Mouse (Mus musculus) thymus, postnatal 36 days (tissue): ENCODE results near the gene Krba1.

Source experiments
- DNase-seq, 2 experiments: peaks; one replicate each; pipeline ENCODE4 v3.0.0; 2022; ENCODE audit warnings: mixed read lengths in 2 of 2

Gene Krba1

GRCm38 (mm10) chr6:48426956-48427355, 31.6 kb downstream of the Krba1 start:
- DNase-seq: no peak

GRCm38 (mm10) chr6:48428769-48429557, 33.6 kb downstream of the Krba1 start:
- DNase-seq: no peak

- no peak for DNase-seq
Measured at GRCm38 (mm10) chr6:48430748-48431147, 35.4 kb downstream of the Krba1 start.

- DNase-seq: no peak
Measured at GRCm38 (mm10) chr6:48432893-48433816, 37.8 kb downstream of the Krba1 start.

- DNase-seq: no peak
Measured at GRCm38 (mm10) chr6:48434651-48435050, 39.3 kb downstream of the Krba1 start.

GRCm38 (mm10) chr6:48435111-48435510, 39.7 kb downstream of the Krba1 start:
- DNase-seq: no peak

- no peak for DNase-seq
Measured at GRCm38 (mm10) chr6:48435706-48436349, 40.4 kb downstream of the Krba1 start.

- no peak for DNase-seq
Measured at GRCm38 (mm10) chr6:48437679-48438376, 42.4 kb downstream of the Krba1 start.

GRCm38 (mm10) chr6:48438475-48439125, 43.2 kb downstream of the Krba1 start:
- DNase-seq: no peak

GRCm38 (mm10) chr6:48439654-48440053, 44.3 kb downstream of the Krba1 start:
- DNase-seq: no peak

GRCm38 (mm10) chr6:48440306-48441014, 45.1 kb downstream of the Krba1 start:
- DNase-seq: no peak

GRCm38 (mm10) chr6:48443592-48444309, 48.4 kb downstream of the Krba1 start:
- DNase-seq: peak; percentile 92 to 94

- DNase-seq: peak in 1 of 2 experiments; percentile 62
Measured at GRCm38 (mm10) chr6:48444310-48445180, 49.2 kb downstream of the Krba1 start.

- peak; percentile 47 for DNase-seq
Measured at GRCm38 (mm10) chr6:48445181-48446101, 50.1 kb downstream of the Krba1 start, which contains the start of gene Zfp467. Gene Zfp467 (minus strand): TSS chr6:48445825.

GRCm38 (mm10) chr6:48446256-48446655, 50.9 kb downstream of the Krba1 start:
- no peak for DNase-seq

- DNase-seq: no peak
Measured at GRCm38 (mm10) chr6:48446896-48447295, 51.5 kb downstream of the Krba1 start.

- no peak for DNase-seq
Measured at GRCm38 (mm10) chr6:48447929-48448328, 52.5 kb downstream of the Krba1 start, which contains the start of gene Sspo. Gene Sspo (plus strand): TSS chr6:48448229.

GRCm38 (mm10) chr6:48448527-48448926, 53.1 kb downstream of the Krba1 start:
- no peak for DNase-seq
